Mouse (Mus musculus) lung, embryonic 14.5 days (tissue): ENCODE data around the gene Ccdc148. TPM values are rescaled to one million over a fixed set of nuclear protein-coding genes. Genes with fewer than 3 reads are reported as not detected.

ENCODE experiments used
- ATAC-seq: fragments of 200-750 bp; cut with Nextera tagmentation; 2 replicates; pipeline ENCODE4 v1.8.0; 2017; ENCODE audit warnings: mild to moderate bottlenecking, moderate TSS enrichment, moderate library complexity; ENCODE audit not compliant: insufficient read depth
- DNase-seq: peaks from one replicate; pipeline ENCODE4 v3.0.0-alpha.2; 2015
- H3K27ac ChIP-seq: fragments of 300-500 bp; sonication (generic); 2 replicates; pipeline ENCODE4 v1.5.1; 2014; ENCODE audit warnings: low read depth, mild to moderate bottlenecking, moderate library complexity
- H3K27me3 ChIP-seq: fragments of 300-500 bp; sonication (generic); 2 replicates; pipeline ENCODE4 v1.6.1; 2014; ENCODE audit warnings: low read length, control low read depth; ENCODE audit not compliant: insufficient read depth
- H3K36me3 ChIP-seq: fragments of 300-500 bp; sonication (generic); 2 replicates; pipeline ENCODE4 v1.6.1; 2014; ENCODE audit warnings: control low read depth; ENCODE audit not compliant: insufficient read depth
- H3K4me1 ChIP-seq: fragments of 300-500 bp; sonication (generic); 2 replicates; pipeline ENCODE4 v1.6.1; 2014; ENCODE audit warnings: antibody characterized with exemption, control low read depth; ENCODE audit not compliant: insufficient read depth
- H3K4me2 ChIP-seq: fragments of 300-500 bp; sonication (generic); 2 replicates; pipeline ENCODE4 v1.6.1; 2014; ENCODE audit warnings: mild to moderate bottlenecking
- H3K4me3 ChIP-seq: fragments of 300-500 bp; sonication (generic); 2 replicates; pipeline ENCODE4 v1.5.1; 2014; ENCODE audit warnings: low read depth, low read length
- H3K9ac ChIP-seq: fragments of 300-500 bp; sonication (generic); 2 replicates; pipeline ENCODE4 v1.6.1; 2014
- H3K9me3 ChIP-seq: fragments of 300-500 bp; sonication (generic); 2 replicates; pipeline ENCODE4 v1.6.1; 2016; ENCODE audit warnings: low read depth, low read length, control low read depth
- CTCF ChIP-seq: IDR thresholded peaks from 2 replicates; pipeline ENCODE4 v1.5.1; 2016; ENCODE audit warnings: antibody characterized with exemption, low read depth
- WGBS: fragments of 180-500 bp; shearing (Covaris S2); extraction: QIAGEN DNeasy Blood & Tissue Kit; methylation state at CpG from one replicate; pipeline ENCODE4 v1.1.7; 2014; 5-methylcytosine and 5-hydroxymethylcytosine counted together
- polyA plus RNA-seq: library from polyadenylated mRNA; unstranded; fragments of >200 nt; fragmentation: Nextera tagmentation; extraction: Ambion mirVana; gene quantifications from 2 replicates; pipeline ENCODE4 v1.2.1, GENCODE M21; 2014

Ccdc148 gene
- polyA plus RNA-seq, 1 experiment from 2014 or later = 1.1 TPM

- Histone ChIP-seq H3K9me3 (no peaks in the 10 kb centered on the region), H3K27me3 (no peaks in the 10 kb centered on the region), H3K4me2 (peak overlapping the region; percentile 38), H3K27ac (peak overlapping the region; percentile 86), H3K4me1 (peaks cover 21% of the 10 kb centered on the region), H3K4me3 (no peak overlapping the region), H3K36me3 (no peaks in the 10 kb centered on the region), H3K9ac (no peak overlapping the region)
- DNase-seq (peak; percentile 33), ATAC-seq (peak; percentile 16; the same call in 1 of the 2 replicates)
- 48% methylated on average over 8 of the region's 8 CpGs for WGBS
- no peak for TF ChIP-seq CTCF
Observed at GRCm38 (mm10) chr2:58786681-58787080, 373.8 kb downstream of the Ccdc148 start.

GRCm38 (mm10) chr2:58786177-58786576 is 374.3 kb downstream of the Ccdc148 start:
- Histone ChIP-seq H3K36me3 (no peaks in the 10 kb centered on the region), H3K27ac (peak overlapping the region; percentile 86), H3K9ac (no peak overlapping the region), H3K4me1 (peaks cover 24% of the 10 kb centered on the region), H3K4me2 (peak overlapping the region; percentile 38), H3K4me3 (no peak overlapping the region), H3K27me3 (no peaks in the 10 kb centered on the region), H3K9me3 (no peaks in the 10 kb centered on the region)
- peak; percentile 63; the same call in 1 of the 2 replicates for ATAC-seq
- peak; percentile 48 for DNase-seq
- WGBS = 51% methylated on average over 3 of the region's 3 CpGs
- TF ChIP-seq CTCF = no peak

DNA sequence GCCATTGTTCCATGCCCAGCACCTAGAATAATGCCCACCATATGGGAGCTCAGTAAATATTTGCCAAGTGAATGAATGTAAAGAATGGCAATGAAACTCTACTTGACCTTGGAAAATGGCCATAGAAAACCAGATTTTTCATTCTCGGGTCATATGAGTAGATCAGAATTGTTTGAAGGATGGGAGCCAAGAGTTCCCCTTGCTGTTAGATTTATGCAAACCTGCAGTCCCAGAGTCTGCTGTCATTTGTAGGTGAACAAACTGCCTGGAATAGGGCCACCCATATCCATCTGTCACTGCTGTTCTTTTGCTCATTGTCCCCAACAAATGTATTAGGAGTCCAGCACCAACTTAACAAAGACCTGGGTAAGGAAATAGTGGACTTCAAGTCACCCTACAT is 377.0 kb downstream of the Ccdc148 start:
- WGBS = 51% methylated on average over 1 of the region's 1 CpGs
- H3K9me3 ChIP-seq = no peaks in the 10 kb centered on the region
- no peak overlapping the region for H3K9ac ChIP-seq
- no peaks in the 10 kb centered on the region for H3K27me3 ChIP-seq
- no peak overlapping the region for H3K4me3 ChIP-seq
- no peak overlapping the region for H3K4me2 ChIP-seq
- no peak overlapping the region for H3K27ac ChIP-seq
- no peak for ATAC-seq
- no peaks in the 10 kb centered on the region for H3K36me3 ChIP-seq
- peaks cover 25% of the 10 kb centered on the region for H3K4me1 ChIP-seq
- no peak for TF ChIP-seq CTCF
- DNase-seq = peak; percentile 55

- Histone ChIP-seq H3K9me3 (no peaks in the 10 kb centered on the region), H3K36me3 (no peaks in the 10 kb centered on the region), H3K27me3 (no peaks in the 10 kb centered on the region), H3K4me2 (no peak overlapping the region), H3K4me1 (peaks cover 9% of the 10 kb centered on the region), H3K4me3 (no peak overlapping the region), H3K27ac (no peak overlapping the region), H3K9ac (no peak overlapping the region)
- WGBS = 70% methylated on average over 3 of the region's 3 CpGs
- DNase-seq = no peak
- ATAC-seq = 0 out of 2 replicates have a peak, but pooled peaks have one; percentile 28
- TF ChIP-seq CTCF = no peak
Observed at GRCm38 (mm10) chr2:58778986-58779495, 381.4 kb downstream of the Ccdc148 start.

DNA sequence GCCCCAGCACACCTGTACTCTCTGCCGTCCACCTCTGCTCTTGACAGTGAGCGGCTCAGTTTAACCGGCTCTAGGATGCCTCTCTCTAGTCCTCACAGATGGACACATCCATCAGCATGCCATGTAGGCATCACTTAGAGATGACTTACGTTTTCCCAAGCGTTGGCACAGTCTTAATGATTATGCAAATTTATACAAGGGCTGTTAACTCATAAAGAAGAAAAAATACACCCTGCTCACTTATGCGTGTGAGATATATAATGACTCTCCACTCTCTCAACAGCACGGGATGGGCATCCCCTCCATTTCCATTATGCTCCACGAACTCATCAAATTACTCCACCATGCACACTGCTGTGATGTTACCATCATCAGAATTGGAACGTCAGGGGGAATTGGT is 386.6 kb downstream of the Ccdc148 start:
- WGBS = 82% methylated on average over 9 of the region's 9 CpGs
- H3K36me3 ChIP-seq = no peaks in the 10 kb centered on the region
- H3K27ac ChIP-seq = no peak overlapping the region
- DNase-seq = no peak
- ATAC-seq = no peak
- no peaks in the 10 kb centered on the region for H3K4me1 ChIP-seq
- H3K9ac ChIP-seq = no peak overlapping the region
- H3K9me3 ChIP-seq = no peaks in the 10 kb centered on the region
- no peak overlapping the region for H3K4me3 ChIP-seq
- no peak for TF ChIP-seq CTCF
- no peak overlapping the region for H3K4me2 ChIP-seq
- H3K27me3 ChIP-seq = no peaks in the 10 kb centered on the region

Other genes with a start within 250 kb of the Ccdc148 start
- 32.4 and 34.8 TPM in 2 replicates for gene Pkp4, start 167 bp upstream of the Ccdc148 start, polyA plus RNA-seq